16 mouse cellular contexts compared by ENCODE assay signal in the genomic region with DNA sequence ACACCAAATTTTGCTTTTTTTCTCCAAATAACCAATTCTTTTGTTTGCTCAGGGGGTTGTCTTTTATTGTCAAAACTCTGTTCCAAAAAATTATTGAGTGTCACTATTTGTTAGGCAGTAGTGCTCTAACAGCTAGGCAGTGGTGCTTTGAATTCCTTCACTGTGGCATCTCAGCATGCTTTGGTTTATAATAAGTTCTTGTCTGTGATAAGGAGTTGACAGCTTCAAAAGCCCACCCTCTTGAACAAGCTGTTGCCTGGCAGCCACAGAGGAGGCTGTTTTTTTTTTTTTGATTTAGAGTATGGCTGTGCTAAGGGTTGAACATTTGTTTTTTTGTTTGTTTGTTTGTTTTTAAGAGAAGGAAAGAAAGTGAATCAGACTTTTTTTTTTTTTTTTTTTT.
DNase-seq lines count a peak whose midpoint lies in the region; ATAC-seq lines count a peak whose summit lies in the region.
"Had no signal": no experiment of that assay in that cellular context is flagged by ENCODE, and none has a peak within 500 bp of the region (broad histone marks: within the 10 kb centered on the region; RNA-seq: fewer than 3 reads in every experiment).

No protein-coding gene starts in this region.

- H3K9me3 ChIP-seq in heart, embryonic 13.5 days = no peaks in the 10 kb centered on the region
- no peaks in the 10 kb centered on the region for H3K9me3 ChIP-seq in midbrain, embryonic 14.5 days (ENCODE audit: control insufficient read depth, low read length)
- no peaks in the 10 kb centered on the region for H3K9me3 ChIP-seq in midbrain, embryonic 13.5 days
- no peaks in the 10 kb centered on the region for H3K9me3 ChIP-seq in embryonic facial prominence, embryonic 14.5 days (ENCODE audit: control insufficient read depth, low read length)
- H3K9me3 ChIP-seq in neural tube, embryonic 15.5 days (replicated peaks) = no peaks in the 10 kb centered on the region
- H3K9me3 ChIP-seq: liver, embryonic 12.5 days; midbrain, embryonic 12.5 days had no signal

- no peak overlapping the region for H3K4me3 ChIP-seq in heart, embryonic 13.5 days
- H3K4me3 ChIP-seq in midbrain, embryonic 14.5 days (replicated peaks; ENCODE audit: low read depth, low read length) = no peak overlapping the region
- H3K4me3 ChIP-seq in midbrain, embryonic 13.5 days (replicated peaks) = no peak overlapping the region
- H3K4me3 ChIP-seq in embryonic facial prominence, embryonic 14.5 days (ENCODE audit: low read depth, low read length) = no peak overlapping the region
- H3K4me3 ChIP-seq in neural tube, embryonic 15.5 days (replicated peaks) = no peak overlapping the region
- H3K4me3 ChIP-seq: liver, embryonic 12.5 days; midbrain, embryonic 12.5 days had no signal

- intact Hi-C loops in heart, postnatal 14 days (cut with DNase I) = no loop called here

- no peak for ATAC-seq in heart, embryonic 13.5 days (ENCODE audit: extremely low read depth, insufficient number of reproducible peaks, low FRiP score, low TSS enrichment)
- no peak for ATAC-seq in midbrain, embryonic 14.5 days (ENCODE audit: low FRiP score, low TSS enrichment)
- no peak for ATAC-seq in midbrain, embryonic 13.5 days
- ATAC-seq in embryonic facial prominence, embryonic 14.5 days (ENCODE audit: low read depth) = no peak
- ATAC-seq in neural tube, embryonic 15.5 days (ENCODE audit: low FRiP score) = no peak
- ATAC-seq: CD4-positive, CD25-positive, alpha-beta regulatory T cell, adult 4 months; liver, embryonic 12.5 days had no signal

- DNase-seq in heart, postnatal 14 days = no peak
- peak; percentile 15 for DNase-seq in midbrain, embryonic 14.5 days
- peak; percentile 50 for DNase-seq in embryonic facial prominence, embryonic 14.5 days (ENCODE audit: low spot score)
- DNase-seq in urinary bladder, adult 18-20 months (ENCODE audit: low spot score in 2 of 2) = no peak
- DNase-seq: adrenal gland, postnatal 10 days; cerebellum, adult 8-10 months; kidney, adult 8-10 months; kidney, postnatal 36 days; thymus, adult 18-20 months had no signal

- H3K4me2 ChIP-seq in heart, embryonic 13.5 days = peak overlapping the region; percentile 31
- H3K4me2 ChIP-seq in midbrain, embryonic 14.5 days (ENCODE audit: low read length) = no peak overlapping the region
- no peak overlapping the region for H3K4me2 ChIP-seq in midbrain, embryonic 13.5 days (replicated peaks)
- no peak overlapping the region for H3K4me2 ChIP-seq in embryonic facial prominence, embryonic 14.5 days (ENCODE audit: low read depth, low read length)
- no peak overlapping the region for H3K4me2 ChIP-seq in neural tube, embryonic 15.5 days
- H3K4me2 ChIP-seq: liver, embryonic 12.5 days; midbrain, embryonic 12.5 days had no signal

- no peak overlapping the region for H3K9ac ChIP-seq in heart, embryonic 13.5 days
- H3K9ac ChIP-seq in midbrain, embryonic 14.5 days (replicated peaks; ENCODE audit: low read length) = no peak overlapping the region
- H3K9ac ChIP-seq in midbrain, embryonic 13.5 days (replicated peaks) = no peak overlapping the region
- H3K9ac ChIP-seq in embryonic facial prominence, embryonic 14.5 days (ENCODE audit: low read depth, low read length) = no peak overlapping the region
- no peak overlapping the region for H3K9ac ChIP-seq in neural tube, embryonic 15.5 days (replicated peaks)
- H3K9ac ChIP-seq: liver, embryonic 12.5 days; midbrain, embryonic 12.5 days had no signal

- H3K4me1 ChIP-seq in heart, embryonic 13.5 days = peaks cover 44% of the 10 kb centered on the region
- no peaks in the 10 kb centered on the region for H3K4me1 ChIP-seq in midbrain, embryonic 14.5 days (ENCODE audit: control insufficient read depth, insufficient read depth, low read length)
- H3K4me1 ChIP-seq in midbrain, embryonic 13.5 days (replicated peaks) = no peaks in the 10 kb centered on the region
- peaks cover 25% of the 10 kb centered on the region for H3K4me1 ChIP-seq in embryonic facial prominence, embryonic 14.5 days (ENCODE audit: control insufficient read depth, insufficient read depth, low read length)
- no peaks in the 10 kb centered on the region for H3K4me1 ChIP-seq in neural tube, embryonic 15.5 days
- H3K4me1 ChIP-seq: midbrain, embryonic 12.5 days had no signal

- H3K36me3 ChIP-seq in heart, embryonic 13.5 days = no peaks in the 10 kb centered on the region
- no peaks in the 10 kb centered on the region for H3K36me3 ChIP-seq in midbrain, embryonic 14.5 days (ENCODE audit: control insufficient read depth, insufficient read depth, low read length)
- no peaks in the 10 kb centered on the region for H3K36me3 ChIP-seq in midbrain, embryonic 13.5 days
- no peaks in the 10 kb centered on the region for H3K36me3 ChIP-seq in embryonic facial prominence, embryonic 14.5 days (ENCODE audit: control insufficient read depth, insufficient read depth, low read length)
- H3K36me3 ChIP-seq in neural tube, embryonic 15.5 days = no peaks in the 10 kb centered on the region
- H3K36me3 ChIP-seq: liver, embryonic 12.5 days; midbrain, embryonic 12.5 days had no signal

- H3K27ac ChIP-seq in heart, embryonic 13.5 days (replicated peaks) = peak overlapping the region; percentile 91
- H3K27ac ChIP-seq in midbrain, embryonic 14.5 days (replicated peaks; ENCODE audit: low read depth, low read length) = no peak overlapping the region
- no peak overlapping the region for H3K27ac ChIP-seq in midbrain, embryonic 13.5 days
- peak overlapping the region; percentile 53; the same call in 1 of the 2 replicates for H3K27ac ChIP-seq in embryonic facial prominence, embryonic 14.5 days (replicated peaks; ENCODE audit: low read depth, low read length)
- no peak overlapping the region for H3K27ac ChIP-seq in neural tube, embryonic 15.5 days (replicated peaks)
- H3K27ac ChIP-seq: liver, embryonic 12.5 days; macrophage; midbrain, embryonic 12.5 days had no signal

- no peaks in the 10 kb centered on the region for H3K27me3 ChIP-seq in heart, embryonic 13.5 days (replicated peaks)
- no peaks in the 10 kb centered on the region for H3K27me3 ChIP-seq in midbrain, embryonic 14.5 days (ENCODE audit: control insufficient read depth, insufficient read depth, low read length)
- no peaks in the 10 kb centered on the region for H3K27me3 ChIP-seq in midbrain, embryonic 13.5 days
- no peaks in the 10 kb centered on the region for H3K27me3 ChIP-seq in embryonic facial prominence, embryonic 14.5 days (replicated peaks; ENCODE audit: control insufficient read depth, insufficient read depth, low read length)
- H3K27me3 ChIP-seq in neural tube, embryonic 15.5 days (replicated peaks) = no peaks in the 10 kb centered on the region
- H3K27me3 ChIP-seq: liver, embryonic 12.5 days; midbrain, embryonic 12.5 days had no signal

Comparison
In these comparisons a context has a peak if more than half of its experiments do, and no peak if none do; other contexts are left out.
1. H3K27ac ChIP-seq: peak in heart, embryonic 13.5 days (single experiment) and embryonic facial prominence, embryonic 14.5 days (single experiment); none in midbrain, embryonic 14.5 days (single experiment), midbrain, embryonic 13.5 days (single experiment) and neural tube, embryonic 15.5 days (single experiment).
2. DNase-seq: peak in midbrain, embryonic 14.5 days (single experiment) and embryonic facial prominence, embryonic 14.5 days (single experiment); none in heart, postnatal 14 days (0 of 2) and urinary bladder, adult 18-20 months (0 of 2).